Mouse (Mus musculus) B cell, adult 2 months (primary cell): ENCODE results near the gene Ctnnbip1.

Source experiments
- DNase-seq, 2 experiments: peaks; one replicate each; pipeline ENCODE4 v3.0.0; 2022

Gene Ctnnbip1

GRCm38 (mm10) chr4:149517868-149518340 is at the start of gene Ctnnbip1:
TSS of gene Ctnnbip1 (plus strand) at chr4:149518236.
- peak; percentile 99 for DNase-seq

- DNase-seq, result no peak
Measured at GRCm38 (mm10) chr4:149469557-149469956, 48.5 kb upstream of the Ctnnbip1 start.

- no peak for DNase-seq
Measured at GRCm38 (mm10) chr4:149475096-149475495, 42.9 kb upstream of the Ctnnbip1 start.

- no peak for DNase-seq
Measured at GRCm38 (mm10) chr4:149477078-149477477, 41.0 kb upstream of the Ctnnbip1 start, which contains the start of gene Tmem274. TSS of gene Tmem274 (plus strand) at chr4:149477378.

- no peak for DNase-seq
Measured at GRCm38 (mm10) chr4:149484566-149484965, 33.5 kb upstream of the Ctnnbip1 start.

- DNase-seq, result peak; percentile 92 to 93
Measured at GRCm38 (mm10) chr4:149485053-149485824, 32.8 kb upstream of the Ctnnbip1 start, which contains the start of the genes Nmnat1 and Lzic. TSS of gene Nmnat1 (minus strand) at chr4:149485202. TSS of gene Lzic (plus strand) at chr4:149485229.

- DNase-seq, result peak; percentile 43 to 49
Measured at GRCm38 (mm10) chr4:149485825-149486206, 32.2 kb upstream of the Ctnnbip1 start.

- DNase-seq, result no peak
Measured at GRCm38 (mm10) chr4:149487729-149488128, 30.3 kb upstream of the Ctnnbip1 start.

- DNase-seq, result no peak
Measured at GRCm38 (mm10) chr4:149489415-149490240, 28.4 kb upstream of the Ctnnbip1 start.

GRCm38 (mm10) chr4:149491151-149491550 is 26.9 kb upstream of the Ctnnbip1 start:
- DNase-seq, result peak; percentile 19 to 28

- DNase-seq, result no peak
Measured at GRCm38 (mm10) chr4:149496612-149497011, 21.4 kb upstream of the Ctnnbip1 start.

- no peak for DNase-seq
Measured at GRCm38 (mm10) chr4:149498901-149499300, 19.1 kb upstream of the Ctnnbip1 start.

GRCm38 (mm10) chr4:149499790-149500189 is 18.2 kb upstream of the Ctnnbip1 start:
- DNase-seq, result no peak

- DNase-seq, result no peak
Measured at GRCm38 (mm10) chr4:149504363-149504762, 13.7 kb upstream of the Ctnnbip1 start.

GRCm38 (mm10) chr4:149504858-149505257 is 13.2 kb upstream of the Ctnnbip1 start:
- no peak for DNase-seq

- no peak for DNase-seq
Measured at GRCm38 (mm10) chr4:149505261-149505967, 12.6 kb upstream of the Ctnnbip1 start.

GRCm38 (mm10) chr4:149506904-149507303 is 11.1 kb upstream of the Ctnnbip1 start:
- DNase-seq, result no peak

GRCm38 (mm10) chr4:149511221-149511646 is 6.8 kb upstream of the Ctnnbip1 start:
- no peak for DNase-seq

GRCm38 (mm10) chr4:149512072-149512471 is 6.0 kb upstream of the Ctnnbip1 start:
- DNase-seq, result no peak

- DNase-seq, result no peak
Measured at GRCm38 (mm10) chr4:149515706-149516105, 2.3 kb upstream of the Ctnnbip1 start.

- DNase-seq, result peak in 1 of 2 experiments; percentile 16
Measured at GRCm38 (mm10) chr4:149518351-149519220, 550 bp downstream of the Ctnnbip1 start.

- DNase-seq, result no peak
Measured at GRCm38 (mm10) chr4:149521258-149521657, 3.2 kb downstream of the Ctnnbip1 start.
